Comparison of ENCODE assay signal across 10 mouse cellular contexts in genomic region chr16:94331886-94332252, GRCm38 (mm10). TPM values are rescaled to one million over a fixed set of nuclear protein-coding genes. Genes with fewer than 3 reads are reported as not detected.
DNase-seq lines count a peak whose midpoint lies in the region; ATAC-seq and TF ChIP-seq lines count a peak whose summit lies in the region.
"Had no signal": no experiment of that assay in that cellular context is flagged by ENCODE, and none has a peak within 500 bp of the region (broad histone marks: within the 10 kb centered on the region; RNA-seq: fewer than 3 reads in every experiment).

No protein-coding gene starts in this region.

- no peaks in the 10 kb centered on the region for H3K9me3 ChIP-seq in heart, embryonic 11.5 days (replicated peaks; ENCODE audit: control insufficient read depth, low read length)
- H3K9me3 ChIP-seq in kidney, postnatal 0 days (replicated peaks; ENCODE audit: low read length), result no peaks in the 10 kb centered on the region
- H3K9me3 ChIP-seq in midbrain, postnatal 0 days (ENCODE audit: low read length), result no peaks in the 10 kb centered on the region
- H3K9me3 ChIP-seq: embryonic facial prominence, embryonic 13.5 days; liver, embryonic 15.5 days had no signal

- intact Hi-C loops in heart, adult 2 months (cut with DNase I), result loop anchor here (1.0 kb wide), 1 partner anchor 63 kb away; no protein-coding TSS in a partner anchor

- H3K4me2 ChIP-seq in heart, embryonic 11.5 days, result no peak overlapping the region
- no peak overlapping the region for H3K4me2 ChIP-seq in kidney, postnatal 0 days (ENCODE audit: low read length)
- H3K4me2 ChIP-seq in midbrain, postnatal 0 days (ENCODE audit: low read depth, low read length, poor library complexity, severe bottlenecking), result no peak overlapping the region
- H3K4me2 ChIP-seq: embryonic facial prominence, embryonic 13.5 days; liver, embryonic 15.5 days had no signal

- DNase-seq in heart, adult 2 months, result peak; percentile 62 to 84
- DNase-seq in adipocyte (ENCODE audit: low spot score), result peak; percentile 79
- peak; percentile 33 for DNase-seq in kidney, postnatal 0 days (ENCODE audit: low spot score)
- DNase-seq in midbrain, postnatal 0 days (ENCODE audit: low spot score), result no peak
- DNase-seq in thymus, postnatal 36 days, result peak; percentile 58 to 69

- no peak overlapping the region for H3ac ChIP-seq in C2C12 (ENCODE audit: control insufficient read depth, insufficient read length, low read depth)

- H3K36me3 ChIP-seq in heart, adult 2 months (ENCODE audit: control insufficient read depth, insufficient read depth, low read length), result no peaks in the 10 kb centered on the region
- no peaks in the 10 kb centered on the region for H3K36me3 ChIP-seq in heart, embryonic 11.5 days (ENCODE audit: control insufficient read depth, insufficient read depth, low read length)
- H3K36me3 ChIP-seq in C2C12 (ENCODE audit: control insufficient read depth, insufficient read depth), result no peaks in the 10 kb centered on the region
- no peaks in the 10 kb centered on the region for H3K36me3 ChIP-seq in kidney, postnatal 0 days (ENCODE audit: insufficient read depth, low read length)
- H3K36me3 ChIP-seq in midbrain, postnatal 0 days (ENCODE audit: insufficient read depth, low read length), result no peaks in the 10 kb centered on the region
- H3K36me3 ChIP-seq: embryonic facial prominence, embryonic 13.5 days; liver, embryonic 15.5 days had no signal

- no peak for ATAC-seq in heart, embryonic 11.5 days (replicated peaks; ENCODE audit: insufficient number of reproducible peaks, low FRiP score, low TSS enrichment)
- ATAC-seq in common myeloid progenitor, adult 5-6 weeks (replicated peaks; ENCODE audit: low read depth, poor library complexity, severe bottlenecking), result peak; percentile 74
- ATAC-seq in kidney, postnatal 0 days (replicated peaks; ENCODE audit: low FRiP score, low read depth), result no peak
- no peak for ATAC-seq in midbrain, postnatal 0 days (ENCODE audit: low FRiP score)

- TF ChIP-seq EP300 in heart, adult 2 months (IDR thresholded peaks at IDR 0.05; ENCODE audit: insufficient read depth, low read depth, low read length), result peak; percentile 68; the same call in 1 of the 2 replicates

- H3K4me3 ChIP-seq in heart, adult 2 months, result no peak overlapping the region
- no peak overlapping the region for H3K4me3 ChIP-seq in heart, embryonic 11.5 days (ENCODE audit: low read depth, low read length)
- no peak overlapping the region for H3K4me3 ChIP-seq in C2C12 (ENCODE audit: insufficient read depth, poor library complexity, severe bottlenecking)
- H3K4me3 ChIP-seq in kidney, postnatal 0 days (replicated peaks; ENCODE audit: low read depth, low read length), result no peak overlapping the region
- no peak overlapping the region for H3K4me3 ChIP-seq in midbrain, postnatal 0 days (ENCODE audit: low read depth, low read length)
- H3K4me3 ChIP-seq: embryonic facial prominence, embryonic 13.5 days; liver, embryonic 15.5 days had no signal

- H3K4me1 ChIP-seq in heart, adult 2 months (ENCODE audit: control insufficient read depth, insufficient read depth, low read length), result no peaks in the 10 kb centered on the region
- no peaks in the 10 kb centered on the region; the same call in 1 of the 2 replicates for H3K4me1 ChIP-seq in heart, embryonic 11.5 days (ENCODE audit: control insufficient read depth, insufficient read depth, low read length)
- H3K4me1 ChIP-seq in kidney, postnatal 0 days (replicated peaks; ENCODE audit: insufficient read depth, low read length), result 0 out of 2 replicates have a peak, but pooled peaks cover 6% of the 10 kb centered on the region
- H3K4me1 ChIP-seq in midbrain, postnatal 0 days (ENCODE audit: insufficient read depth, low read length), result peaks cover 6% of the 10 kb centered on the region; the same call in 1 of the 2 replicates

- TF ChIP-seq POLR2A in heart, adult 2 months (IDR thresholded peaks at IDR 0.05; ENCODE audit: insufficient read depth, low read depth, low read length), result no peak

- TF ChIP-seq CTCF in heart, adult 2 months (IDR thresholded peaks at IDR 0.05), result peak; percentile 93; the same call in 1 of the 2 replicates
- peak; percentile 69 for TF ChIP-seq CTCF in C2C12 (IDR thresholded peaks at IDR 0.05; ENCODE audit: control insufficient read depth, insufficient read depth, insufficient read length)
- peak; percentile 82 for TF ChIP-seq CTCF in kidney, postnatal 0 days (IDR thresholded peaks at IDR 0.05; ENCODE audit: low read depth)
- TF ChIP-seq CTCF in midbrain, postnatal 0 days (IDR thresholded peaks at IDR 0.05), result peak; percentile 70

- no peaks in the 10 kb centered on the region for H3K79me2 ChIP-seq in heart, adult 2 months (replicated peaks; ENCODE audit: control insufficient read depth, insufficient read depth, low read length)
- no peaks in the 10 kb centered on the region for H3K79me2 ChIP-seq in C2C12 (ENCODE audit: control insufficient read depth, insufficient read depth)

- H3K79me3 ChIP-seq in C2C12 (ENCODE audit: low read depth), result no peaks in the 10 kb centered on the region

- no peak overlapping the region for H3K27ac ChIP-seq in heart, adult 2 months
- H3K27ac ChIP-seq in heart, embryonic 11.5 days (ENCODE audit: low read depth, low read length), result no peak overlapping the region
- H3K27ac ChIP-seq in kidney, postnatal 0 days, result no peak overlapping the region
- H3K27ac ChIP-seq in midbrain, postnatal 0 days (ENCODE audit: low read depth, low read length), result no peak overlapping the region
- H3K27ac ChIP-seq: embryonic facial prominence, embryonic 13.5 days; liver, embryonic 15.5 days had no signal

- H3K9ac ChIP-seq in heart, adult 2 months (ENCODE audit: low read depth, low read length), result no peak overlapping the region
- no peak overlapping the region for H3K9ac ChIP-seq in heart, embryonic 11.5 days (ENCODE audit: low read depth, low read length)
- no peak overlapping the region for H3K9ac ChIP-seq in kidney, postnatal 0 days (ENCODE audit: low read depth, low read length)
- H3K9ac ChIP-seq in midbrain, postnatal 0 days (replicated peaks; ENCODE audit: low read length, poor library complexity, severe bottlenecking), result no peak overlapping the region
- H3K9ac ChIP-seq: embryonic facial prominence, embryonic 13.5 days; liver, embryonic 15.5 days had no signal

- WGBS in heart, adult 2 months, result 63% methylated on average over 5 of the region's 5 CpGs
- WGBS in heart, embryonic 11.5 days (ENCODE audit: insufficient replicate concordance), result 52% methylated on average over 5 of the region's 5 CpGs
- WGBS in kidney, postnatal 0 days, result 71% methylated on average over 5 of the region's 5 CpGs
- 59% methylated on average over 5 of the region's 5 CpGs for WGBS in midbrain, postnatal 0 days

- no peaks in the 10 kb centered on the region for H3K27me3 ChIP-seq in heart, adult 2 months (ENCODE audit: control insufficient read depth, insufficient read depth, low read length)
- peaks cover 13% of the 10 kb centered on the region for H3K27me3 ChIP-seq in heart, embryonic 11.5 days (ENCODE audit: control insufficient read depth, insufficient read depth, low read length)
- no peaks in the 10 kb centered on the region for H3K27me3 ChIP-seq in C2C12 (ENCODE audit: control insufficient read depth, insufficient read depth, insufficient read length)
- no peaks in the 10 kb centered on the region for H3K27me3 ChIP-seq in kidney, postnatal 0 days (ENCODE audit: insufficient read depth, low read length)
- H3K27me3 ChIP-seq in midbrain, postnatal 0 days (ENCODE audit: insufficient read depth, low read length), result peaks cover 23% of the 10 kb centered on the region

TF ChIP-seq in C2C12, 6 proteins besides CTCF, POLR2A, EP300 and RAD21 (continues in another document):
- TF ChIP-seq CEBPB (IDR thresholded peaks at IDR 0.05; ENCODE audit: low read depth) (no peak), FOSL1 (IDR thresholded peaks at IDR 0.05; ENCODE audit: insufficient read depth, low read length, poor library complexity, severe bottlenecking) (no peak)

RNA-seq across cellular contexts. Expression of gene Ripply3, which starts 3.6 kb away (rescaled TPM):
- total RNA-seq in heart, adult 2 months (2021), result 1 to 10 TPM; 3.9 to 5.1 TPM
- polyA plus RNA-seq in heart, adult 2 months (2012; rRNA removed), result 2.9 and 5.1 TPM in 2 replicates
- 4.9 and 6.0 TPM in 2 replicates for polyA plus RNA-seq in heart, embryonic 11.5 days (2014; fragmentation: Nextera tagmentation; extraction: Ambion mirVana)
- polyA plus RNA-seq in C2C12 (2012; fragmentation: generic; extraction: Trizol), result 0.22 TPM
- total RNA-seq in common myeloid progenitor, adult 5-6 weeks (2017), result not detected in 2 replicates
- polyA plus RNA-seq in kidney, postnatal 0 days (2015; fragmentation: Nextera tagmentation; extraction: Ambion mirVana), result 14.0 and 14.9 TPM in 2 replicates
- 0.38 TPM in 1 of 2 replicates, not detected in the other for total RNA-seq in midbrain, postnatal 0 days (2014; rRNA removed)
- polyA plus RNA-seq in midbrain, postnatal 0 days (2015; fragmentation: Nextera tagmentation; extraction: Ambion mirVana), result 0.20 and 0.60 TPM in 2 replicates

RNA-seq across cellular contexts. Expression of gene Hlcs, which starts 18.5 kb away (rescaled TPM):
- total RNA-seq in heart, adult 2 months (2021), result 1 to 10 TPM; 5.4 to 5.5 TPM
- 4.3 and 4.4 TPM in 2 replicates for polyA plus RNA-seq in heart, adult 2 months (2012; rRNA removed)
- 7.7 and 8.5 TPM in 2 replicates for polyA plus RNA-seq in heart, embryonic 11.5 days (2014; fragmentation: Nextera tagmentation; extraction: Ambion mirVana)
- polyA plus RNA-seq in C2C12 (2012; fragmentation: generic; extraction: Trizol), result 1.7 TPM
- 8.7 and 11.3 TPM in 2 replicates for total RNA-seq in common myeloid progenitor, adult 5-6 weeks (2017)
- 5.0 and 5.9 TPM in 2 replicates for polyA plus RNA-seq in kidney, postnatal 0 days (2015; fragmentation: Nextera tagmentation; extraction: Ambion mirVana)
- 9.4 and 10.0 TPM in 2 replicates for total RNA-seq in midbrain, postnatal 0 days (2014; rRNA removed)
- 6.0 and 7.8 TPM in 2 replicates for polyA plus RNA-seq in midbrain, postnatal 0 days (2015; fragmentation: Nextera tagmentation; extraction: Ambion mirVana)

RNA-seq across cellular contexts. Expression of gene Ttc3, which starts 38.5 kb away (rescaled TPM):
- 10 to 100 TPM; 77.6 to 85.5 TPM for total RNA-seq in heart, adult 2 months (2021)
- 26.0 and 43.2 TPM in 2 replicates for polyA plus RNA-seq in heart, adult 2 months (2012; rRNA removed)
- polyA plus RNA-seq in heart, embryonic 11.5 days (2014; fragmentation: Nextera tagmentation; extraction: Ambion mirVana), result 204 and 213 TPM in 2 replicates
- polyA plus RNA-seq in C2C12 (2012; fragmentation: generic; extraction: Trizol), result 16.2 TPM
- total RNA-seq in common myeloid progenitor, adult 5-6 weeks (2017), result 243 and 254 TPM in 2 replicates
- polyA plus RNA-seq in kidney, postnatal 0 days (2015; fragmentation: Nextera tagmentation; extraction: Ambion mirVana), result 152 and 158 TPM in 2 replicates
- 1,211 and 1,370 TPM in 2 replicates for total RNA-seq in midbrain, postnatal 0 days (2014; rRNA removed)
- 1,107 and 1,271 TPM in 2 replicates for polyA plus RNA-seq in midbrain, postnatal 0 days (2015; fragmentation: Nextera tagmentation; extraction: Ambion mirVana)

RNA-seq across cellular contexts. Expression of gene Pigp, which starts 39.8 kb away (rescaled TPM):
- total RNA-seq in heart, adult 2 months (2021), result 100 to 1,000 TPM; 101 to 113 TPM
- 49.4 and 86.4 TPM in 2 replicates for polyA plus RNA-seq in heart, adult 2 months (2012; rRNA removed)
- 82.4 and 86.1 TPM in 2 replicates for polyA plus RNA-seq in heart, embryonic 11.5 days (2014; fragmentation: Nextera tagmentation; extraction: Ambion mirVana)
- 32.9 TPM for polyA plus RNA-seq in C2C12 (2012; fragmentation: generic; extraction: Trizol)
- 15.8 and 31.0 TPM in 2 replicates for total RNA-seq in common myeloid progenitor, adult 5-6 weeks (2017)
- polyA plus RNA-seq in kidney, postnatal 0 days (2015; fragmentation: Nextera tagmentation; extraction: Ambion mirVana), result 195 and 220 TPM in 2 replicates
- 92.0 and 114 TPM in 2 replicates for total RNA-seq in midbrain, postnatal 0 days (2014; rRNA removed)
- 143 and 148 TPM in 2 replicates for polyA plus RNA-seq in midbrain, postnatal 0 days (2015; fragmentation: Nextera tagmentation; extraction: Ambion mirVana)
